Mouse (Mus musculus) liver, embryonic 14.5 days (tissue): ENCODE measurements around the gene Evpl.

Source experiments
- CTCF ChIP-seq: IDR thresholded peaks from 2 replicates; pipeline ENCODE4 v1.5.1; 2016; ENCODE audit warnings: antibody characterized with exemption, low read depth, control low read depth
- EP300 ChIP-seq: IDR thresholded peaks from 2 replicates; pipeline ENCODE4 v1.6.1; 2016; ENCODE audit warnings: antibody characterized with exemption, low read depth

GRCm38 (mm10) chr11:116259461-116259860 lies 21.6 kb upstream of the Evpl start:
- TF ChIP-seq EP300 = 0 out of 2 replicates have a peak, but pooled peaks have one; percentile 15
- no peak for TF ChIP-seq CTCF
